Mouse (Mus musculus) limb, embryonic 14.5 days (tissue): Measurements from ENCODE around the gene Txn1. TPM values are rescaled to one million over a fixed set of nuclear protein-coding genes. Genes with fewer than 3 reads are reported as not detected.
A peak's percentile ranks its signal among the peaks of the same experiment; 100 is the strongest.

Source experiments
- ATAC-seq: fragments of 200-750 bp; cut with Nextera tagmentation; 2 replicates; pipeline ENCODE4 v1.8.0; 2017; ENCODE audit warnings: low read depth, moderate number of reproducible peaks, moderate TSS enrichment; ENCODE audit not compliant: low FRiP score
- DNase-seq: peaks from one replicate; pipeline ENCODE4 v3.0.0-alpha.2; 2015; ENCODE audit warnings: low spot score
- H3K27ac ChIP-seq: fragments of 300-500 bp; sonication (generic); replicated peaks from 2 replicates; pipeline ENCODE4 v1.5.1; 2014; ENCODE audit warnings: low read depth, mild to moderate bottlenecking, low read length, moderate library complexity, mixed read lengths
- H3K27me3 ChIP-seq: fragments of 300-500 bp; sonication (generic); 2 replicates; pipeline ENCODE4 v1.6.1; 2014; ENCODE audit warnings: low read length, mixed read lengths; ENCODE audit not compliant: control insufficient read depth, insufficient read depth
- H3K36me3 ChIP-seq: fragments of 300-500 bp; sonication (generic); 2 replicates; pipeline ENCODE4 v1.6.1; 2014; ENCODE audit warnings: mild to moderate bottlenecking, low read length, moderate library complexity, mixed read lengths; ENCODE audit not compliant: control insufficient read depth, insufficient read depth
- H3K4me1 ChIP-seq: fragments of 300-500 bp; sonication (generic); 2 replicates; pipeline ENCODE4 v1.6.1; 2014; ENCODE audit warnings: antibody characterized with exemption, low read length, mixed read lengths; ENCODE audit not compliant: control insufficient read depth, insufficient read depth
- H3K4me2 ChIP-seq: fragments of 300-500 bp; sonication (generic); replicated peaks from 2 replicates; pipeline ENCODE4 v1.6.1; 2014; ENCODE audit warnings: low read depth, mild to moderate bottlenecking, low read length, moderate library complexity; ENCODE audit not compliant: severe bottlenecking
- H3K4me3 ChIP-seq: fragments of 300-500 bp; sonication (generic); replicated peaks from 2 replicates; pipeline ENCODE4 v1.5.1; 2014; ENCODE audit warnings: low read length
- H3K9ac ChIP-seq: fragments of 300-500 bp; sonication (generic); 2 replicates; pipeline ENCODE4 v1.6.1; 2014; ENCODE audit warnings: mild to moderate bottlenecking, low read depth, low read length, moderate library complexity; ENCODE audit not compliant: severe bottlenecking
- H3K9me3 ChIP-seq: fragments of 300-500 bp; sonication (generic); 2 replicates; pipeline ENCODE4 v1.6.1; 2016; ENCODE audit warnings: low read length; ENCODE audit not compliant: control insufficient read depth
- POLR2A ChIP-seq: fragments of 200-500 bp; IDR thresholded peaks from 2 replicates; pipeline ENCODE4 v1.8.0; 2012; ENCODE audit warnings: inconsistent platforms, mild to moderate bottlenecking, moderate library complexity, borderline replicate concordance; ENCODE audit not compliant: insufficient read depth, insufficient read length; ENCODE audit errors: extremely low read depth
- WGBS: fragments of 180-500 bp; shearing (Covaris S2); extraction: QIAGEN DNeasy Blood & Tissue Kit; methylation state at CpG from one replicate; pipeline ENCODE4 v1.1.7; 2014; 5-methylcytosine and 5-hydroxymethylcytosine counted together
- polyA plus RNA-seq, 2 experiments: library from polyadenylated mRNA; depleted of rRNA in 1 of 2; stranded (reverse) in 1 of 2; unstranded in 1 of 2; fragments of >200 nt; fragmentation: Nextera tagmentation in 1 of 2; extraction: Ambion mirVana in 1 of 2; gene quantifications; 2 replicates each; pipeline versions ENCODE4 v1.2.1 to v1.2.3; 2012 to 2014

Txn1 gene
- polyA plus RNA-seq, 2 experiments, result 292 to 378 TPM

- WGBS, result 17% methylated on average over 2 of the region's 2 CpGs
- H3K9me3 ChIP-seq, result no peaks in the 10 kb centered on the region
- peak; percentile 13 for DNase-seq
- peaks cover 2% of the 10 kb centered on the region; the same call in 1 of the 2 replicates for H3K4me1 ChIP-seq
- no peaks in the 10 kb centered on the region for H3K27me3 ChIP-seq
- no peak for ATAC-seq
- no peak overlapping the region for H3K9ac ChIP-seq
- H3K4me2 ChIP-seq, result no peak overlapping the region
- no peak overlapping the region for H3K27ac ChIP-seq
- TF ChIP-seq POLR2A, result no peak
- H3K36me3 ChIP-seq, result no peaks in the 10 kb centered on the region
- H3K4me3 ChIP-seq, result no peak overlapping the region
These were observed 49.5 kb downstream of the Txn1 start for GRCm38 (mm10) chr4:57906708-57907107.

GRCm38 (mm10) chr4:57904638-57905037 is 51.6 kb downstream of the Txn1 start:
- no peak overlapping the region for H3K4me2 ChIP-seq

GRCm38 (mm10) chr4:57904211-57904610 is 52.0 kb downstream of the Txn1 start:
- H3K4me3 ChIP-seq, result no peak overlapping the region
- 9% methylated on average over 5 of the region's 5 CpGs for WGBS
- H3K27me3 ChIP-seq, result no peaks in the 10 kb centered on the region
- peaks cover 2% of the 10 kb centered on the region; the same call in 1 of the 2 replicates for H3K4me1 ChIP-seq
- DNase-seq (peak; percentile 68), ATAC-seq (peak; percentile 66)
- H3K9me3 ChIP-seq, result no peaks in the 10 kb centered on the region
- H3K4me2 ChIP-seq, result no peak overlapping the region
- no peaks in the 10 kb centered on the region for H3K36me3 ChIP-seq
- no peak overlapping the region for H3K9ac ChIP-seq
- TF ChIP-seq POLR2A, result no peak
- H3K27ac ChIP-seq, result no peak overlapping the region

More at GRCm38 (mm10) chr4:57904638-57905037, 51.6 kb downstream of the Txn1 start:
- no peaks in the 10 kb centered on the region for H3K27me3 ChIP-seq
- H3K9me3 ChIP-seq, result no peaks in the 10 kb centered on the region
- 29% methylated on average over 9 of the region's 9 CpGs for WGBS
- no peak overlapping the region for H3K4me3 ChIP-seq
- H3K4me1 ChIP-seq, result peaks cover 2% of the 10 kb centered on the region; the same call in 1 of the 2 replicates
- H3K36me3 ChIP-seq, result no peaks in the 10 kb centered on the region
- no peak overlapping the region for H3K9ac ChIP-seq
- DNase-seq (no peak), ATAC-seq (peak; percentile 24; the same call in 1 of the 2 replicates)
- H3K27ac ChIP-seq, result no peak overlapping the region
- no peak for TF ChIP-seq POLR2A

GRCm38 (mm10) chr4:57902619-57903018 is 53.6 kb downstream of the Txn1 start:
- 79% methylated on average over 5 of the region's 5 CpGs for WGBS
- H3K9me3 ChIP-seq, result no peaks in the 10 kb centered on the region

GRCm38 (mm10) chr4:57901210-57901609 is 55.0 kb downstream of the Txn1 start:
- no peak overlapping the region for H3K27ac ChIP-seq
- H3K36me3 ChIP-seq, result 0 out of 2 replicates have a peak, but pooled peaks cover 3% of the 10 kb centered on the region
- WGBS, result 15% methylated on average over 4 of the region's 4 CpGs
- no peak for TF ChIP-seq POLR2A
- H3K4me2 ChIP-seq, result no peak overlapping the region
- no peak overlapping the region for H3K4me3 ChIP-seq
- no peaks in the 10 kb centered on the region for H3K9me3 ChIP-seq
- H3K27me3 ChIP-seq, result no peaks in the 10 kb centered on the region
- ATAC-seq (no peak), DNase-seq (peak; percentile 68)
- H3K9ac ChIP-seq, result no peak overlapping the region
- H3K4me1 ChIP-seq, result peaks cover 2% of the 10 kb centered on the region; the same call in 1 of the 2 replicates

More at GRCm38 (mm10) chr4:57902619-57903018, 53.6 kb downstream of the Txn1 start:
- H3K4me1 ChIP-seq, result peaks cover 2% of the 10 kb centered on the region; the same call in 1 of the 2 replicates
- TF ChIP-seq POLR2A, result no peak
- ATAC-seq, result no peak
- H3K27ac ChIP-seq, result no peak overlapping the region
- no peak overlapping the region for H3K4me3 ChIP-seq
- no peak overlapping the region for H3K9ac ChIP-seq
- no peak for DNase-seq
- no peaks in the 10 kb centered on the region for H3K36me3 ChIP-seq
- no peaks in the 10 kb centered on the region for H3K27me3 ChIP-seq
- H3K4me2 ChIP-seq, result no peak overlapping the region
